Mouse (Mus musculus) spleen, adult 12 weeks (tissue): Measurements from ENCODE around the gene Cpvl.

Experiments
- DNase-seq: peaks from one replicate; pipeline ENCODE4 v3.0.0; 2022; ENCODE audit warnings: low spot score

Cpvl gene

GRCm38 (mm10) chr6:53884931-53885330 is 93.5 kb downstream of the Cpvl start:
- DNase-seq, result no peak

GRCm38 (mm10) chr6:53884496-53884895 is 94.0 kb downstream of the Cpvl start:
- DNase-seq, result no peak

- DNase-seq, result no peak
Measured at GRCm38 (mm10) chr6:53883405-53883804, 95.1 kb downstream of the Cpvl start.

GRCm38 (mm10) chr6:53881623-53882022 is 96.8 kb downstream of the Cpvl start:
- DNase-seq, result no peak

GRCm38 (mm10) chr6:53881235-53881606 is 97.2 kb downstream of the Cpvl start:
- DNase-seq, result no peak

GRCm38 (mm10) chr6:53880530-53881234 is 97.8 kb downstream of the Cpvl start:
- DNase-seq, result no peak

- no peak for DNase-seq
Measured at GRCm38 (mm10) chr6:53879567-53879966, 98.9 kb downstream of the Cpvl start.

GRCm38 (mm10) chr6:53874881-53875429 is 103.5 kb downstream of the Cpvl start:
- DNase-seq, result no peak

- DNase-seq, result no peak
Measured at GRCm38 (mm10) chr6:53871903-53872302, 106.6 kb downstream of the Cpvl start.

GRCm38 (mm10) chr6:53863011-53863410 is 115.5 kb downstream of the Cpvl start:
- DNase-seq, result no peak

- DNase-seq, result no peak
Measured at GRCm38 (mm10) chr6:53859106-53859505, 119.4 kb downstream of the Cpvl start.

- DNase-seq, result no peak
Measured at GRCm38 (mm10) chr6:53857822-53858221, 120.6 kb downstream of the Cpvl start.

- DNase-seq, result no peak
Measured at GRCm38 (mm10) chr6:53856775-53857174, 121.7 kb downstream of the Cpvl start.

GRCm38 (mm10) chr6:53854971-53855856 is 123.3 kb downstream of the Cpvl start:
- no peak for DNase-seq

GRCm38 (mm10) chr6:53854226-53854625 is 124.2 kb downstream of the Cpvl start:
- DNase-seq, result no peak

GRCm38 (mm10) chr6:53853546-53853945 is 124.9 kb downstream of the Cpvl start:
- DNase-seq, result no peak

- DNase-seq, result no peak
Measured at GRCm38 (mm10) chr6:53844626-53845025, 133.8 kb downstream of the Cpvl start.

- DNase-seq, result no peak
Measured at GRCm38 (mm10) chr6:53825213-53825612, 153.3 kb downstream of the Cpvl start.
